Mouse (Mus musculus) gonadal fat pad, adult 2 months (tissue): Measurements from ENCODE around the gene Grm4. TPM values are rescaled to one million over a fixed set of nuclear protein-coding genes. Genes with fewer than 3 reads are reported as not detected.

Experiments
- DNase-seq: peaks from one replicate; pipeline ENCODE4 v3.0.0-alpha.2; 2012; ENCODE audit warnings: low read depth
- polyA plus RNA-seq: library from polyadenylated mRNA; depleted of rRNA; stranded (reverse); fragments of >200 nt; gene quantifications from 2 replicates; pipeline ENCODE4 v1.2.3, GENCODE M21; 2012

Grm4 gene
- polyA plus RNA-seq, 1 experiment = 0.09 TPM

DNA sequence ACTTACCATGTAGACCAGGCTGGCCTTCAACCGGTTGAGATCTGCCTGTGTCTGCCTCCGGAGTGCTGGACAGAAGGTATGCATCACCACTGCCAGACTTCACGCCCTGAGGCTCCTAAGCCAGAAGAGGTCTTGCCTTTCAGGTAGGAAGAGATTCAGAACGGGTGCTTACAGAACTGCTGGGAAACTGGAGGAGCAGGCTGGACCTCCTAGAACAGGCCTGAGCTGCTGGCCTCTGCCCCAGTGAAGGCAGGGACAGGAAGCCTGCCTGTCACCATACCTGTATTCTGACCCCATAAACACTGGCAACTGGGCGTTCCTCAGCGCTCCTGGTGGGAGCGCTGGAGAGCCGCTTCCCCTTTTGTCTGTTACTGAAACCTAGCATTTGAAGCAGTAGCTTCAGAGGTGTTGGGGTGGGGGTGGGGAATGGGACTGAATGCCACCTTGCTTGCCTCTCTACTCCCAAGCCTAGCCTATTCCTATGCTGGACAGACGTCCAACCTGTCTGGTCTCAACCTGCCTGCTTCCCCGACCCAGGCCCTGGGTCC is 30.3 kb upstream of the Grm4 start:
- no peak for DNase-seq

GRCm38 (mm10) chr17:27549234-27549633 is 28.0 kb upstream of the Grm4 start:
- no peak for DNase-seq

- DNase-seq = no peak
These were observed 26.2 kb upstream of the Grm4 start for GRCm38 (mm10) chr17:27547253-27547868.

DNA sequence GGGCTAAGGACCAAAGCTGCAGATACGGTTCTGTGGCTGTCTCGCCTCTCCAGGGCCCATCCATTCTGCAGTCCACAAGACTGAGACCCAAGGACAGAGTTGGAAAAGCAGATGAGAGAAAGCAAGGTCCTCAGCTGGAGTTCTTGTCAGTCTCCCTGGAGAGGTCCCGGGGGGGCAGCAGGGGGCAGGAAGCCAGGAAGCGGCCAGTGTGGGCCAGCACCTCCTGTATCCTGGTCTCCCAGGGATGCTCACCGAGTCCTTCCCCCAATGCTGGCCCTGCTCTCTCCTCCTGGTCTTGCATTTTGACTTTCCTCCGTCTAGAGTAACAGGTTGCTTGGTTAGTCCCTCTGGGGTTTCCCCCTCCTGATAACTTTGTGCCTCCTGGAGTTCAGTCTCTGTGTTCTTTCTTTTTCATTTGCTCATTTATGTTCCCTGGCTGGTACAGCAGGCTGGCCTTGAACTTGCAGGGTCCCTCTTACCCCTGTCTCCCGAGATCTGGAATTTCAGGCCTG is 25.4 kb upstream of the Grm4 start:
- DNase-seq = no peak

DNA sequence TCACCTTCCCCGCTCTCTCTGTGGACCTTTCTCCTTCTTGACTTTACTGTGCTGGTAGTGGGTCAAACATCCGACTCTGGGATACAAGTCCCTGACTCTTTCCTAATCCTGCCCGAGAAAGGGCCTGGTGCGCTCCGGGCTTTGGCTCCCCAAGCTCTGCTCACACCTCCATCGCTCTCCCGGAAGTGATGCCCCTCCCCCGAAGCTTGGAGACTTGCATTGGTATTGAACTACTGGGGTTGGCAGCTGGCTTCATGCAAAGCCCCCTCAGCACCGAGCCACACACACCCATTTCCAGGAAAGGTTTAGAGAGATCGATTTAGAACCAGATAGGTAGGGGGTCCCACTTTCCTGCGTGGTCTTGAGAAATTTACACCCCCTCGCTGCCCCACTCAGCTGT is 24.8 kb upstream of the Grm4 start:
- DNase-seq = no peak

DNA sequence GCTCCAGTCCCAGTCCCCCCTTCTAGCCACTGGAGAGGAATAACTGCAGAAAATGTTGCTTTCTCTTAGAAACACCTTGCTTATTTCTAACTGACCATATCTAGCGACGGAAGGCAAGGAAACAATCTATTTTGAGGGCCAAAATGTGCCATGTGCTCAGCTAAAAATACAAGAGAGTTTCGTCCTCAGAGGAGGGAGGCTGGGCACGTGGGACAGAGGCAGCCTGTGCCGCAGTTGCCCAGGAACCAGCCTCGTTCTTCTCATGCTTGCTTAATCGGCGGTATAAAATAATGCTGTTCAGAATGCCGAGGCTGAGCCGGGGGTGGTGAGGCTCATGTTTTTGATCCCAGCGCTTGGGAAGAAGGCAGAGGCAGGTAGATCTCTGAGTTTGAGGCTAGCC is 23.3 kb upstream of the Grm4 start:
- no peak for DNase-seq

GRCm38 (mm10) chr17:27541984-27542383 is 20.8 kb upstream of the Grm4 start:
- DNase-seq = no peak

DNA sequence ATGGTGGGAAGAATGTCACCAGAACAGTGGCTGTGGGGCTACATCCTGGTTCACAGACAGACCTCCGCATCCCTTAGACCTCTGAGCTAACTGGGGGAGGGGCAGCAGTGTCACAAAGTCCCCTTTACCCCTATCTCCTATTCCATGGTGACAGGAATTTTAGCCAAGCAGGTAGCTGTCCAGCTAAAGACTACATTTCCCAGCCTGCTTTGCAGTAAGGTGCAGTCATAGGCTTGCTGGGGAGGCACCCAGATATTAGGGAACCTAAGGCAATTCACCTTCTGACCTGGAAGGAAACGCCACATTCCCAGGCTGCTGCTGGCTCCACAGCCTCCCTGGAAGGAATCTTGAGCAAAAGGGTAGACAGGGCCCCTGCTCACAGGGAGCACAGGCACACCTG is 20.1 kb upstream of the Grm4 start:
- no peak for DNase-seq

GRCm38 (mm10) chr17:27534718-27535117 is 13.5 kb upstream of the Grm4 start:
- no peak for DNase-seq

GRCm38 (mm10) chr17:27533354-27533753 is 12.2 kb upstream of the Grm4 start:
- DNase-seq = no peak

- no peak for DNase-seq
These were observed 10.9 kb upstream of the Grm4 start for GRCm38 (mm10) chr17:27532095-27532494.

DNA sequence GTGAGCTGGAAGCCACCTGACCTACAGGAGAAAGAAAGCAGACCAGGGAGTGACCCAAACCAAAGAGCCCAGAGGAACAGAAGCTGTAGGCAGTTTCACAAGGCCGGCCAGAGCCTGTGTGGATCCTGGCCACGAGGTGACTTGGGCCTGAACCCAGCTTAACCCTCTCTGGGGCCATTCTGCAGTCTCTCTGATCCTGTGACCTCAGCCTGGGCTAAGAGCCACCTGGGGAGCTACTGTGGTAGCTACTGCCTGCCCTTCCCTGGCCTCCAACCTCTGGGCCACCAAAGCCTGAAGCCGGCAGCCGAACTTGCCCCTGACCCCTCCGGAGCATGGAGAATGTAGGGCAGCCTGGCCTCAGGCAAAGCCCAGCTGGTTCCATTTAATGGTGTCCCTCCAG is 7.6 kb upstream of the Grm4 start:
- DNase-seq = no peak

GRCm38 (mm10) chr17:27528030-27528429 is 6.8 kb upstream of the Grm4 start:
- no peak for DNase-seq

DNA sequence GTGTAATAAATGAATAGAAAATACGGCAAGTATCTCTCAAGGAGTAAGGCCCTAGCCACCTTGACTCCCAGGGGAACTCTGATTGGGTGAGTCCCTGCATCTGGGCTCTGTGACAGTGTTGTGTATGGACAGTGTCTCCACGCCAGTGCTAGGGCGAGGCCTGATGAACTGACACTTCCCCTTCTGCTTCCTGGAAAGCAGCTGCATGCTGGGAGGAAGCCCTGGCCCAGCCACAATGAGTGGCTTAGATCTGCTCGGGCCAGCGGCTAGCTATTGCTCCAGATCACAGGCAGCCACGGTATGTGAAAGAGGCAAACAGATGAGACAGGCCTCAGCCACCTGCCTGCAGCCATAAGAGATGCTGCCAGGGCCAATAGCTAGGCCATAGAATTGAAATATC is 6.0 kb upstream of the Grm4 start:
- no peak for DNase-seq

DNA sequence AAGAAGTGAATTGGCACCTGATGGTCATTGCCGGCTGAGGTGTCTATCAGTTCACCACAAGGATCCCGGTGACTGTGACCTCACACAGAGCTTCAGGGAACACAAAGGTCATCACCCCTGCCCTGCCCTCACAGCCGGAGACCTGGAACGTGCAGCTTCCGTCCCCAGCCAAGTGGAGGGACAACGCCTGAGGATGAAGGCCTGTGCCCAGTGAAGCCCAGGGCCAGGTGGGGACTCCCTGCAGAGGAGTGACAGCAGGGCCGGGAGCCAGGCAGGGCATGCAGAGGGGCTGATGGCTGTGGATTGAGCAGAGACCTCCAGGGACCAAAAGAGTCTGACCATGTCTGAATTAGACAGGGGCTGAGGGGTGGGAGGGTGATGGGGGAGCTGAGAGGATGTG is 1.9 kb upstream of the Grm4 start:
- no peak for DNase-seq

DNA sequence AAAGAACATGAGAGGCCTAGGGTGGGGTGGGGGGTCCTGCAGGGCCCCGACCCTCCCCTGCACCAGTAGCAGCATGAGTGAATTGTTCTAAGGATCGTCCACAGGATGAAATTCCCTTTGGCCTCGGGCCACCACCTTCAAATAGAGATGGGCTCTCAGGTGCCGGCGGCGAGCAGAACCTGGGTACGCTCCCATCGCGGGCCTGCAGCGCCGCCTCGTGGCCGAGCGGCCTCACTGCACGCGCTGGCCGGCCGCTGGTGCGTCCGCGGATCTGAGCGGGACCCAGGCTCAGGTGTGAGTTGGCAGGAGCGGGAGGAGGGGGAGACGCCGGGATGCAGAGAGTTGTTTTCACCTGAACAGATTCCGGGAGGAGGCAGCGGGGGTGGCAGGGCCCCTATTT is 646 bp downstream of the Grm4 start:
- no peak for DNase-seq

DNA sequence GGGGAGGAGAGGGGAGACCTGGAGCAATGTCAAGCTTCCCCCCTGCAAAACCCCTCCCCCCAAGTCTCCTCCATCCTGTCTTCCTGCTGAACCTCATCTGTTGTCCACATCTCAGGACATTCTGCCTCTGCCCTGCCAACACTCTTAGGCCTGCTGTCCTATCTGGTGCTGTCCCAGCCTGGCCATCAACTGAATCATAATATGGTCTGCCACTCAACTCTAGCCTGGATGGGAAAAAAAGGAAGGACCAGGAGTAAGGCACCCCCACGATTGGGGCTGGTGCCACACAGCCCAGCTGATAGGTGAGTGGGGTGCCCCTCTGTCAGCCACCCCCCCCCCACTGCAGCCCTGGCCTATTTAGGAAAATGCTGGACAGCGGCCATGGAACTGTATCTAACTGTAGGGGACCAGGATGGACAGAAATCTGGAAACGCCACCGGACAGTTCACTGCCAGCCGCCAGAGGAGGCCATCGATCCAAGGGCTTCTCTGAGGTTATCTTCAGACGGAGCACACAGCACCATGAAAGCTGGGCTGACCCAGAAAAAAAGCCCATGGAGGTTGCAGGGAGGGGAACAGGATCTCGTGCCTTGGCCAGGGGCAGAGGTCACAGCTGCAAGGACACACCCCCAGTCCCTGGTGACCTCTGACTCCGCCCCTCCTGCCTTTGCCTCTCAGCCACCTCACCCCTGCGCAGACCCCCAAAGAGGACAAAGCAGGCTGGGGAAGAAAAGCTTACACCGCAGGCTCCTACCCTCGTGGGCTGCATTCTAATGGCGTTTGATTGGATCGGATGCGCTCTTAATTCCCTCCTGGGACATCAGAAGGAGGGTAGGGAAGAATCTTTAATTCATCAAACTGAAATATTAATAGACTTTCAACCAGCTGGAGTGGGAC is 2.3 kb downstream of the Grm4 start:
- no peak for DNase-seq

DNA sequence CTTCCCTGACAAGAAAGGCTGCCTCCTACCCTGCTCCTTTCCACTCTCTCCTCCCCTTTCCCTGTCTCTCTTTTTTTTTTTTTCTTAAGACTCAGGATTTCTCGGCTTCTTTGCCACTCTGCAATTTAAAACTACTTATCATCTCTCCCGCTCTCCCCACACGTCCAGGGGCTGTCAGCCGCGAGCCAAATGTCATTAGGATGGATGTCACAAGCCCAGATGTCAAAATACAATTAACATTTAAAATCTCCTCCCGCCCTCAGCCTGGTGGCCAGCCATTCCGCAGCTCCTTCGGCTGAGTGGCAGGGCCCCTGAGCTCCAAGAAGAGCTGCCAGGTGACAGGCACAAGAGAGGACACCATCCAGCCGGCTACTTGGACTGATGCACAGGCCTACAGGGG is 2.9 kb downstream of the Grm4 start:
- no peak for DNase-seq

DNA sequence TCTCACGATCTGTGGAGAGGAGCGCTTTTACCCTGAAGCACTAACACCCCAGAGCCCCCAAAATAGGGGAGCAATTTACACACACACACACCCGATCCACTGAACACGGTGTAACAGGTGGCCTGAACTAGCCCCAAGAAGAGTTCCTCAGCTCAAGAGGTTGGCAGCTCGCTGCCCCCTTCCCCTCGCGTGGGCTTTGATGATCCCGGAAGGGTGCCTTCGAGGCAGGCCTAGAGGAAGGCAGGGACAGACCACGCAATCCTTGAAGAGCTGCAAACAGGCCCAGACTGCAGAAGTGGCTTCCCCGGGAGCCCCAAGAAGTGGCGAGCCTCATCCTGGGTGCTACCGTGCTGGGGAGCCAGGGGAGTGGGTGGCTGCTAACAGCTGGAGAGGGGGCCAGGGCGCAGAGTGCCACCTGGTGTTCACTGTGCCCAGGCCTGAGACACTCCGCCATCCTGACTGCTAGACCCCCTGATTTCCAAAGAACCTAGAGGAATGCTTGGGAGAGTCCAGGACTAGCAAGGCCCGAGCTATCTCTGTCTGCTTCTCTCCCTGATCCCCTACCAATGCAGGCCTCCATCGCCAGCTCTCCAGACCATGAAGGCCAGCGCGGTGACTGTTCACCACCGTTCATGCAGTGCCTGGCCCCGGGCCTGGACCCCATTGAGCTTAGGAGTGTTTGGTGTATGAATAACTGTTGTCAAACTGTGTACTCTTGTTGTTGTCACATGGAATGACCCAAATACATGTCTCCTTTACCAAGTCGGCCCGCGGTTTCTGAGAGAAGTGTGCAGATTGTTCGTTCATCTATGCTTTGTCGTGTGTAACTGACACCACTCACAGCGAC is 7.1 kb downstream of the Grm4 start:
- no peak for DNase-seq

- DNase-seq = no peak
These were observed 7.8 kb downstream of the Grm4 start for GRCm38 (mm10) chr17:27513279-27513915.

GRCm38 (mm10) chr17:27512619-27513161 is 8.5 kb downstream of the Grm4 start:
- no peak for DNase-seq
